Mouse (Mus musculus): ENCODE measurements around the gene Spata5. TPM values are rescaled to one million over a fixed set of nuclear protein-coding genes. Genes with fewer than 3 reads are reported as not detected.

Gene Spata5
- polyA plus RNA-seq, 1 experiment from 2014 or later: 40.6 TPM

GRCm38 (mm10) chr3:37383096-37383765 is 36.5 kb upstream of the Spata5 start:
- Histone ChIP-seq H3K4me3 (ENCODE audit: low read depth, low read length) (no peak overlapping the region), H3K27me3 (ENCODE audit: control insufficient read depth, insufficient read depth, low read length) (no peaks in the 10 kb centered on the region), H3K9me3 (ENCODE audit: control insufficient read depth, low read length) (no peaks in the 10 kb centered on the region), H3K4me2 (ENCODE audit: low read depth) (no peak overlapping the region), H3K9ac (ENCODE audit: low read length) (no peak overlapping the region), H3K36me3 (ENCODE audit: control insufficient read depth, insufficient read depth, low read length) (no peaks in the 10 kb centered on the region), H3K4me1 (ENCODE audit: control insufficient read depth, insufficient read depth, low read length) (no peaks in the 10 kb centered on the region), H3K27ac (ENCODE audit: low read depth, low read length) (no peak overlapping the region)
- WGBS: 77% methylated on average over 6 of the region's 6 CpGs
- no peak for ATAC-seq (ENCODE audit: insufficient read depth, low FRiP score, low TSS enrichment)
- no peak for DNase-seq (ENCODE audit: low spot score)

- Histone ChIP-seq H3K9ac (ENCODE audit: low read length) (no peak overlapping the region), H3K4me2 (ENCODE audit: low read depth) (no peak overlapping the region), H3K9me3 (ENCODE audit: control insufficient read depth, low read length) (no peaks in the 10 kb centered on the region; the same call in 1 of the 2 replicates), H3K4me1 (ENCODE audit: control insufficient read depth, insufficient read depth, low read length) (no peaks in the 10 kb centered on the region), H3K36me3 (ENCODE audit: control insufficient read depth, insufficient read depth, low read length) (no peaks in the 10 kb centered on the region), H3K27me3 (ENCODE audit: control insufficient read depth, insufficient read depth, low read length) (no peaks in the 10 kb centered on the region), H3K4me3 (ENCODE audit: low read depth, low read length) (no peak overlapping the region), H3K27ac (ENCODE audit: low read depth, low read length) (no peak overlapping the region)
- WGBS: 89% methylated on average over 6 of the region's 6 CpGs
- DNase-seq (ENCODE audit: low spot score) (no peak), ATAC-seq (ENCODE audit: insufficient read depth, low FRiP score, low TSS enrichment) (no peak)
Measured at GRCm38 (mm10) chr3:37387310-37387709, 32.4 kb upstream of the Spata5 start.

- 88% methylated on average over 5 of the region's 5 CpGs for WGBS
- ATAC-seq (ENCODE audit: insufficient read depth, low FRiP score, low TSS enrichment): no peak
- Histone ChIP-seq H3K27me3 (ENCODE audit: control insufficient read depth, insufficient read depth, low read length) (no peaks in the 10 kb centered on the region), H3K4me2 (ENCODE audit: low read depth) (no peak overlapping the region), H3K9ac (ENCODE audit: low read length) (no peak overlapping the region), H3K4me1 (ENCODE audit: control insufficient read depth, insufficient read depth, low read length) (no peaks in the 10 kb centered on the region), H3K4me3 (ENCODE audit: low read depth, low read length) (no peak overlapping the region), H3K36me3 (ENCODE audit: control insufficient read depth, insufficient read depth, low read length) (no peaks in the 10 kb centered on the region), H3K27ac (ENCODE audit: low read depth, low read length) (no peak overlapping the region), H3K9me3 (ENCODE audit: control insufficient read depth, low read length) (no peaks in the 10 kb centered on the region)
- no peak for DNase-seq (ENCODE audit: low spot score)
Measured at GRCm38 (mm10) chr3:37396930-37397608, 22.6 kb upstream of the Spata5 start.

GRCm38 (mm10) chr3:37397646-37398045 is 22.1 kb upstream of the Spata5 start:
- DNase-seq (ENCODE audit: low spot score): no peak
- H3K4me1 ChIP-seq (ENCODE audit: control insufficient read depth, insufficient read depth, low read length): no peaks in the 10 kb centered on the region

GRCm38 (mm10) chr3:37398661-37399395 is 20.9 kb upstream of the Spata5 start:
- Histone ChIP-seq H3K27ac (ENCODE audit: low read depth, low read length) (no peak overlapping the region), H3K9me3 (ENCODE audit: control insufficient read depth, low read length) (no peaks in the 10 kb centered on the region), H3K4me2 (ENCODE audit: low read depth) (no peak overlapping the region), H3K4me1 (ENCODE audit: control insufficient read depth, insufficient read depth, low read length) (no peaks in the 10 kb centered on the region), H3K4me3 (ENCODE audit: low read depth, low read length) (no peak overlapping the region), H3K9ac (ENCODE audit: low read length) (no peak overlapping the region), H3K36me3 (ENCODE audit: control insufficient read depth, insufficient read depth, low read length) (no peaks in the 10 kb centered on the region), H3K27me3 (ENCODE audit: control insufficient read depth, insufficient read depth, low read length) (no peaks in the 10 kb centered on the region)
- DNase-seq (ENCODE audit: low spot score) (no peak), ATAC-seq (ENCODE audit: insufficient read depth, low FRiP score, low TSS enrichment) (no peak)
- WGBS: 94% methylated on average over 7 of the region's 7 CpGs

More at GRCm38 (mm10) chr3:37397646-37398045, 22.1 kb upstream of the Spata5 start:
- H3K27me3 ChIP-seq (ENCODE audit: control insufficient read depth, insufficient read depth, low read length): no peaks in the 10 kb centered on the region
- no peaks in the 10 kb centered on the region for H3K9me3 ChIP-seq (ENCODE audit: control insufficient read depth, low read length)
- no peak overlapping the region for H3K27ac ChIP-seq (ENCODE audit: low read depth, low read length)
- WGBS: 84% methylated on average over 3 of the region's 3 CpGs
- H3K36me3 ChIP-seq (ENCODE audit: control insufficient read depth, insufficient read depth, low read length): no peaks in the 10 kb centered on the region
- no peak overlapping the region for H3K9ac ChIP-seq (ENCODE audit: low read length)
- H3K4me3 ChIP-seq (ENCODE audit: low read depth, low read length): no peak overlapping the region
- H3K4me2 ChIP-seq (ENCODE audit: low read depth): no peak overlapping the region
- no peak for ATAC-seq (ENCODE audit: insufficient read depth, low FRiP score, low TSS enrichment)

- H3K4me2 ChIP-seq (ENCODE audit: low read depth): no peak overlapping the region
- H3K9me3 ChIP-seq (ENCODE audit: control insufficient read depth, low read length): no peaks in the 10 kb centered on the region
- no peak overlapping the region for H3K4me3 ChIP-seq (ENCODE audit: low read depth, low read length)
- H3K27ac ChIP-seq (ENCODE audit: low read depth, low read length): no peak overlapping the region
- no peak for DNase-seq (ENCODE audit: low spot score)
- H3K36me3 ChIP-seq (ENCODE audit: control insufficient read depth, insufficient read depth, low read length): no peaks in the 10 kb centered on the region
- H3K27me3 ChIP-seq (ENCODE audit: control insufficient read depth, insufficient read depth, low read length): no peaks in the 10 kb centered on the region
- WGBS: 80% methylated on average over 11 of the region's 11 CpGs
- no peaks in the 10 kb centered on the region for H3K4me1 ChIP-seq (ENCODE audit: control insufficient read depth, insufficient read depth, low read length)
- ATAC-seq (ENCODE audit: insufficient read depth, low FRiP score, low TSS enrichment): no peak
- H3K9ac ChIP-seq (ENCODE audit: low read length): no peak overlapping the region
Measured at GRCm38 (mm10) chr3:37401729-37402610, 17.7 kb upstream of the Spata5 start.

- no peaks in the 10 kb centered on the region for H3K36me3 ChIP-seq (ENCODE audit: control insufficient read depth, insufficient read depth, low read length)
- H3K4me3 ChIP-seq (ENCODE audit: low read depth, low read length): no peak overlapping the region
- no peaks in the 10 kb centered on the region for H3K4me1 ChIP-seq (ENCODE audit: control insufficient read depth, insufficient read depth, low read length)
- H3K9me3 ChIP-seq (ENCODE audit: control insufficient read depth, low read length): no peaks in the 10 kb centered on the region
- H3K27ac ChIP-seq (ENCODE audit: low read depth, low read length): no peak overlapping the region
- H3K9ac ChIP-seq (ENCODE audit: low read length): no peak overlapping the region
- ATAC-seq (ENCODE audit: insufficient read depth, low FRiP score, low TSS enrichment): no peak
- DNase-seq (ENCODE audit: low spot score): no peak
- no peaks in the 10 kb centered on the region for H3K27me3 ChIP-seq (ENCODE audit: control insufficient read depth, insufficient read depth, low read length)
- no peak overlapping the region for H3K4me2 ChIP-seq (ENCODE audit: low read depth)
Measured at GRCm38 (mm10) chr3:37407598-37407997, 12.1 kb upstream of the Spata5 start.

- WGBS: 92% methylated on average over 3 of the region's 3 CpGs
- Histone ChIP-seq H3K4me1 (ENCODE audit: control insufficient read depth, insufficient read depth, low read length) (no peaks in the 10 kb centered on the region), H3K4me2 (ENCODE audit: low read depth) (no peak overlapping the region), H3K36me3 (ENCODE audit: control insufficient read depth, insufficient read depth, low read length) (no peaks in the 10 kb centered on the region), H3K9me3 (ENCODE audit: control insufficient read depth, low read length) (no peaks in the 10 kb centered on the region), H3K27me3 (ENCODE audit: control insufficient read depth, insufficient read depth, low read length) (no peaks in the 10 kb centered on the region), H3K27ac (ENCODE audit: low read depth, low read length) (no peak overlapping the region), H3K4me3 (ENCODE audit: low read depth, low read length) (no peak overlapping the region), H3K9ac (ENCODE audit: low read length) (no peak overlapping the region)
- no peak for DNase-seq (ENCODE audit: low spot score)
- ATAC-seq (ENCODE audit: insufficient read depth, low FRiP score, low TSS enrichment): no peak
Measured at GRCm38 (mm10) chr3:37413446-37413845, 6.2 kb upstream of the Spata5 start.
